Mouse (Mus musculus) intestine, postnatal 0 days (tissue): ENCODE measurements at regions not wholly inside any gene's neighbourhood (a gene's known extent, or its start where the extent isn't known, plus 50 kb on each side); places are given as distances from the start of the nearest gene placed in this dataset.

Source experiments
- ATAC-seq: fragments of 200-750 bp; cut with Nextera tagmentation; 2 replicates; pipeline ENCODE4 v1.8.0; 2017; ENCODE audit warnings: mild to moderate bottlenecking, moderate TSS enrichment, moderate library complexity
- H3K27ac ChIP-seq: fragments of 300-500 bp; sonication (generic); 2 replicates; pipeline ENCODE4 v1.5.1; 2014; ENCODE audit warnings: mild to moderate bottlenecking, low read depth, low read length, moderate library complexity
- H3K27me3 ChIP-seq: fragments of 300-500 bp; sonication (generic); replicated peaks from 2 replicates; pipeline ENCODE4 v1.6.1; 2014; ENCODE audit warnings: low read length, mixed read lengths; ENCODE audit not compliant: control insufficient read depth, insufficient read depth
- H3K36me3 ChIP-seq: fragments of 300-500 bp; sonication (generic); 2 replicates; pipeline ENCODE4 v1.6.1; 2014; ENCODE audit warnings: mild to moderate bottlenecking, moderate library complexity; ENCODE audit not compliant: control insufficient read depth, insufficient read depth
- H3K4me1 ChIP-seq: fragments of 300-500 bp; sonication (generic); replicated peaks from 2 replicates; pipeline ENCODE4 v1.6.1; 2014; ENCODE audit warnings: antibody characterized with exemption, low read length, mixed read lengths; ENCODE audit not compliant: control insufficient read depth, insufficient read depth
- H3K4me2 ChIP-seq: fragments of 300-500 bp; sonication (generic); replicated peaks from 2 replicates; pipeline ENCODE4 v1.6.1; 2014; ENCODE audit warnings: low read depth, mild to moderate bottlenecking, moderate library complexity
- H3K4me3 ChIP-seq: fragments of 300-500 bp; sonication (generic); 2 replicates; pipeline ENCODE4 v1.5.1; 2014; ENCODE audit warnings: low read depth, low read length
- H3K9ac ChIP-seq: fragments of 300-500 bp; sonication (generic); 2 replicates; pipeline ENCODE4 v1.6.1; 2014; ENCODE audit warnings: mild to moderate bottlenecking, low read depth, low read length
- H3K9me3 ChIP-seq: fragments of 300-500 bp; sonication (generic); 2 replicates; pipeline ENCODE4 v1.6.1; 2016; ENCODE audit warnings: mixed run types; ENCODE audit not compliant: control insufficient read depth
- CTCF ChIP-seq: sonication (generic); IDR thresholded peaks from 2 replicates; pipeline ENCODE4 v1.5.1; 2016; ENCODE audit warnings: low read depth, mild to moderate bottlenecking, control low read depth, antibody characterized with exemption, moderate library complexity
- WGBS: fragments of 180-500 bp; shearing (Covaris S2); extraction: QIAGEN DNeasy Blood & Tissue Kit; methylation state at CpG from one replicate; pipeline ENCODE4 v1.1.7; 2014; 5-methylcytosine and 5-hydroxymethylcytosine counted together

- Histone ChIP-seq H3K9me3 (no peaks in the 10 kb centered on the region), H3K27ac (no peak overlapping the region), H3K4me2 (peak overlapping the region; percentile 52), H3K27me3 (no peaks in the 10 kb centered on the region), H3K9ac (no peak overlapping the region), H3K4me3 (no peak overlapping the region), H3K36me3 (no peaks in the 10 kb centered on the region), H3K4me1 (no peaks in the 10 kb centered on the region)
- WGBS = 8% methylated on average over 8 of the region's 8 CpGs
- peak; percentile 43; the same call in 1 of the 2 replicates for ATAC-seq
- peak; percentile 94 for TF ChIP-seq CTCF
These were observed 51.0 kb upstream of the Slc35b3 start for GRCm38 (mm10) chr13:39011696-39012095.
